Mouse (Mus musculus): ENCODE results near the gene Slc22a1.

The Slc22a1 gene

GRCm38 (mm10) chr17:12631771-12632600 lies 43.6 kb downstream of the Slc22a1 start:
- peak; percentile 38 for DNase-seq (ENCODE audit: low read depth, low spot score)

- DNase-seq (ENCODE audit: low read depth, low spot score): no peak
Observed at GRCm38 (mm10) chr17:12630976-12631730, 44.5 kb downstream of the Slc22a1 start.

GRCm38 (mm10) chr17:12627983-12628382 lies 47.6 kb downstream of the Slc22a1 start:
- DNase-seq (ENCODE audit: low read depth, low spot score): no peak

GRCm38 (mm10) chr17:12619641-12620040 lies 56.0 kb downstream of the Slc22a1 start:
- DNase-seq (ENCODE audit: low read depth, low spot score): no peak

- DNase-seq (ENCODE audit: low read depth, low spot score): no peak
Observed at GRCm38 (mm10) chr17:12615429-12615828, 60.2 kb downstream of the Slc22a1 start.

- no peak for DNase-seq (ENCODE audit: low read depth, low spot score)
Observed at GRCm38 (mm10) chr17:12614511-12615385, 60.9 kb downstream of the Slc22a1 start.

- no peak for DNase-seq (ENCODE audit: low read depth, low spot score)
Observed at GRCm38 (mm10) chr17:12607202-12607601, 68.4 kb downstream of the Slc22a1 start.

- DNase-seq (ENCODE audit: low read depth, low spot score): no peak
Observed at GRCm38 (mm10) chr17:12606634-12607033, 69.0 kb downstream of the Slc22a1 start.

Measured in embryo, embryonic 11.5 days (tissue).